Mouse (Mus musculus) stomach, postnatal 0 days (tissue): ENCODE results near the gene Stk38.

Experiments
- CTCF ChIP-seq: IDR thresholded peaks from 2 replicates; pipeline ENCODE4 v1.5.1; 2016; ENCODE audit warnings: antibody characterized with exemption, low read depth, mild to moderate bottlenecking, moderate library complexity
- EP300 ChIP-seq: optimal IDR thresholded peaks from 2 replicates; pipeline ENCODE3; 2016; ENCODE audit warnings: antibody characterized with exemption

GRCm38 (mm10) chr17:28934120-28934916 lies 73.5 kb downstream of the Stk38 start:
- TF ChIP-seq CTCF (no peak), EP300 (no peak)
